Mouse (Mus musculus) liver, postnatal 0 days (tissue): ENCODE results near the gene Naip1.
"Not testable (repeated sequence)": the region's sequence is repeated elsewhere in the genome, so short reads cannot be mapped to it uniquely, and the experiment has no call there.

ENCODE experiments used
- CTCF ChIP-seq: sonication (generic); IDR thresholded peaks from 2 replicates; pipeline ENCODE4 v1.5.1; 2016; ENCODE audit warnings: antibody characterized with exemption, low read depth
- EP300 ChIP-seq: IDR thresholded peaks from 2 replicates; pipeline ENCODE4 v1.6.1; 2016; ENCODE audit warnings: antibody characterized with exemption, low read depth, mild to moderate bottlenecking

DNA sequence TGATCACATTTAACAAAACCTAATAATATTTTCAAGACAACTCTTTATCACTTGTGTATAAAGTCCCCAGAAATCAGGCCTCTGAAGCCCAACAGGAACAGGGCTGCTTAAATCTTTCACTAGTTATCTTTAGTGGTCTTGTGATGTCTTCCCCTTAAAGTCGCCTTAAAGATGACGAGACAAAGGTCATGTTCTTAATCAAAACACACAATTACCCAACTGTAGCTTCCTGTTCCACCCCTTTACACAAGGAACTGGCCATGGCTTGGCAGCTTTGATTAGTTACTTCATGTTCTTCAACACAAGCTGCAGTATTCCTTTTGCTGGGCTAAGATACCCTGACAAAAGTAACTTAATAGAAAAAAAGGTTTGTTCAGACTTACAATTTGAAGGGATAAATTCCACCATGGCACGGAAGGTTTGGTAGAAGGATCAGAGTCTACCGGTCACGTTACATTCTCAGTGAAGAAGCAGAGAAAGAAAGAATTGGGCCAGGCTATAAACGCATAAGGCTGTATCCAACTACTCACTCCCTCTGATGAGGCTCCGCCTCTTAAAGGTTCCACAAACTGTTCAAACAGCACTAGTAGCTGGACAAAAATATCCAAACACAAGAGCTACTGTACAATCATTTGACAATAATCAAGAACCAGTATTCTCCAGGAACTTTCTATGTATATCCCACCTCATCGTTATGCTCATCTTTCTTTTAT is at the start of gene Naip1:
- not testable (repeated sequence) for TF ChIP-seq CTCF, EP300
